Mouse (Mus musculus) testis, adult 2 months (tissue): Measurements from ENCODE around the gene Wasf1.

Source experiments
- CTCF ChIP-seq: fragments of 200-500 bp; IDR thresholded peaks from 2 replicates; pipeline ENCODE4 v1.5.1; 2012; ENCODE audit warnings: low read depth, mild to moderate bottlenecking, inconsistent platforms, low read length, moderate library complexity; ENCODE audit not compliant: control insufficient read depth, insufficient read depth, insufficient replicate concordance
- POLR2A ChIP-seq: fragments of 200-500 bp; IDR thresholded peaks from 2 replicates; pipeline ENCODE4 v1.6.1; 2012; ENCODE audit warnings: low read depth, mild to moderate bottlenecking, inconsistent platforms, low read length, moderate library complexity; ENCODE audit not compliant: control insufficient read depth

DNA sequence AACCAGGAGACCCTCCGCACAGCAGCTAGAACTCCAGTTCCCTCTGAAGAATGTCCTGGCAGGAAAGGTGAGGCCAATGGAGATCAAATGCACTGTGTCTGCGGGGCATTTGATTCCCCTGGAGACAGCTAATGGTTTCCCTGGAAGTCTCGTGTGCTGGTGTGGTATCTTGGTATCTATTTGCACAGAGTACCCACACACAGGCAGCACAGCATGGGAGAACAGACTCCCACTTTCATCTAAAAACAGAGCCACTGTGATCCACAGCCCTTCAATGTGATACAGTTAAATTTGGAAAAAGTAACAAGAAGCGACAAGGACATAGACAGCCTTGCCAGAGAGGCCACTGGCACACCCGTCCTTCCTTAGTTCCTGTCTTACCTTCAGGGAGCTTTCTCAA lies 39.4 kb upstream of the Wasf1 start:
- TF ChIP-seq CTCF (no peak), POLR2A (no peak)
